Mouse (Mus musculus) left cerebral cortex, adult 2 months (tissue): ENCODE data around the gene Ate1. TPM values are rescaled to one million over a fixed set of nuclear protein-coding genes. Genes with fewer than 3 reads are reported as not detected.

Source experiments
- DNase-seq, 2 experiments: peaks; one replicate each; pipeline ENCODE4 v3.0.0; 2021 to 2022; ENCODE audit warnings: low spot score in 2 of 2, mixed read lengths in 1 of 2; ENCODE audit errors: extremely low spot score in 1 of 2
- H3K27ac ChIP-seq: fragments of 200-600 bp; 2 replicates; pipeline ENCODE4 v1.8.1; 2022
- H3K4me3 ChIP-seq: fragments of 200-600 bp; 2 replicates; pipeline ENCODE4 v1.8.1; 2022
- CTCF ChIP-seq: fragments of 200-600 bp; IDR thresholded peaks from 2 replicates; pipeline ENCODE4 v1.8.1; 2022; ENCODE audit warnings: antibody characterized with exemption, mild to moderate bottlenecking, moderate library complexity
- intact Hi-C: fragments of 180-260 bp; cut with DNase I; formaldehyde crosslinking; loops from one replicate; pipeline ENCODE4 v1.15.1; 2025
- total RNA-seq, 2 experiments: library from RNA; stranded (reverse); gene quantifications; 2 replicates each; pipeline ENCODE4 v1.2.3; 2021

The Ate1 gene
- total RNA-seq, 2 experiments from 2014 or later = 63.8 to 64.7 TPM

DNA sequence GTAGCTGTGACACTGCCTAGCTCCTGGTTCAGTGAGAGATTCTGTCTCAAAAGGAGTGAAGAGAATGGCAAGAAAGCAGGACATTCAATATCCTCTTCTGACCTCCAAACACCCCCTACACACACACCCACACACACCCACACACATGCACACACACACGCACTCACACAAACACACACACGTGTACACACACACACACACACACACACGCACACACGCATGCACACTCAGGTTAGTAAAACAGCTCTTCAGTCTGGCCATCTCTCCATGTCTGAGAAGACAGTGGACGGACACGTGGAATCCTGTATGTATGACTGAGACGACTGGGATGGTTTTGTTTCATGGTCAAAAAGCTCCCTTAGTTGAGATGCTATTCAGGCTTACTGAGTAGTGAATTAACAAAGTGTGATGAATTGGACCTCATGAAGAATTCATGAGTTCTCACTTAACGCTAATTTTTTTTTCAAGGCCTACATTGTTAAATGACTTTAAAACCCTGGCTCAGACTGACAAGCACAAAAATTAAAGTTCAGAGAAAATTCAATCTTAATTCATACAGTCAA, 134.4 kb downstream of the Ate1 start:
- Histone ChIP-seq H3K4me3 (no peak overlapping the region), H3K27ac (no peak overlapping the region; the same call in 1 of the 2 replicates)
- intact Hi-C loops = loop anchor here (5.0 kb wide), 1 partner anchor 86 kb away; no protein-coding TSS in a partner anchor
- no peak for TF ChIP-seq CTCF
- no peak for DNase-seq

DNA sequence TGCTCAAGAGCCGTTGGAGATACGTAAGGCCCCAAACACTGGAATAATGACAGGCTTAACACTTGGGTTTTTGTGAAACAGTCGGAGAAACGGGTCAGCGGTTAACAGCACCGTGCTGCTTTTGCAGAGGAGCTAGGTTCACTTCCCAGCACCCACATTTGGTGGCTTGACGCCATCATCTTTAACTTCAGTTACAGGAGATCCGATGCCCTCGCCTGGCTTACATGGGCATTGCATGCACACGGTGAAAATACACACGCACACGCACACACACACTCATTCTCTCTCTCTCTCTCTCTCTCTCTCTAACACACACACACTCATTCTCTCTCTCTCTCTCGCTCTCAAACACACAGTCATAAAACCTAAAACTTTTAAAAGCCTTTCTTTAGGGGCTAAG, 138.0 kb downstream of the Ate1 start:
- Histone ChIP-seq H3K27ac (no peak overlapping the region), H3K4me3 (no peak overlapping the region)
- intact Hi-C loops = loop anchor here (5.0 kb wide), 2 partner anchors 110 to 730 kb away; no protein-coding TSS in a partner anchor
- no peak for DNase-seq
- no peak; the same call in 1 of the 2 replicates for TF ChIP-seq CTCF

DNA sequence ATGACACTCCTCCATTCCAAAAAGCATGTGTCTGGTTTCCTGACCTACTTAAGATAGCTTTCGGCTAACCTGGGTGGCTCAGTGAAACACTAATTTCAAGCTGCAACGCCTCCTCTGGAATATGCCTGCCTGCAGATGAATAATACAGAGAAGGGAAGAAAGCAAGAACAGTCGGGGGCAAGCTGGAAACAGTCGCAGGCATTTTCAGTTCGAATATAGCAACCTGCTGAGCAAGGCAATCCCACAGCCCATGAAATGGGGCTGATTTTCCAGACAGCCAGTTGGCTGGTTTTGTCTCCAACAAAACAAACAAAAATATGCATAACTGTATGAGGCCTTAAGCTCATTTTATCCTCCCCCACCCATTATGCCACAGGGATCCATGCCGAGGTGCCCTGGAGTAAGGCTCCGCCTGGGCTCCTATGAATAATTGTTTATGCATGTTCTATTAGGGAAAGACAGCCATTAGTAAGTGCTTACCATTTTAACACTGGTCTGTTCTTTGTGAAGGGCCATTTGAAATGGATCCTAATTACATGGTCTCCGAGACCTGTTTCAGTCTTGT, 138.7 kb downstream of the Ate1 start:
- TF ChIP-seq CTCF = no peak
- H3K4me3 ChIP-seq = no peak overlapping the region
- peak in 1 of 2 experiments; percentile 30 for DNase-seq
- no peak overlapping the region; the same call in 1 of the 2 replicates for H3K27ac ChIP-seq
- intact Hi-C loops = loop anchor here (5.0 kb wide), 2 partner anchors 109 to 729 kb away; no protein-coding TSS in a partner anchor

DNA sequence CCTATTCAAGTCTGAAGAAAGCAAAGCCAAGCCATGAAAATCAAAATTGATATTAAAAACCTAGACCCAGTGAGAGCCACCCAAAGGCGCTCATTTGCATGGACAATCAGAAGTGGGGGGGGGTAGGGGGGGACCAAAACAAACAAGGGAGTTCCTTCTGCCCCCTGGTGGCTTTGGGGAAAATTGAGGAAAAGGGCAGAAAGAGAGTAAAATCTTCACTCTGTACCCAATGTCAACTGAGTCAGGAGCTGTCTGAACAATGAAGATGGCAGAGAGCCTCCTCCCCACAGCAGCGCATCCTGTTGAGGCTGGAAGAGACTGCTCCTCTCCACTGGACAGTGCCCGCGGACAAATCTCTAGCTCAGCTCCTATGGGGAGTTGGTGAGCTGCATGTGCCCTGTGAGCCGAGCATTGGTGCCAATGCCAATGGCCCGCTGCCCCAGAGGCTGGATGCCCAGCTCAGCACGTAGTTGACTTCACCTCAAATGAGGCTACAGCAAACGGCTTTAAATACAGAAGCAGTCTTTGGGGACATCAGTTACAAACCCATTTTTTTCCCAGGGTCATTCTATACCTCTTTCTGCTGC, 139.3 kb downstream of the Ate1 start:
- intact Hi-C loops = loop anchor here (5.0 kb wide), 2 partner anchors 109 to 729 kb away; no protein-coding TSS in a partner anchor
- peak; percentile 47 for TF ChIP-seq CTCF
- H3K27ac ChIP-seq = no peak overlapping the region; the same call in 1 of the 2 replicates
- no peak for DNase-seq
- no peak overlapping the region for H3K4me3 ChIP-seq

DNA sequence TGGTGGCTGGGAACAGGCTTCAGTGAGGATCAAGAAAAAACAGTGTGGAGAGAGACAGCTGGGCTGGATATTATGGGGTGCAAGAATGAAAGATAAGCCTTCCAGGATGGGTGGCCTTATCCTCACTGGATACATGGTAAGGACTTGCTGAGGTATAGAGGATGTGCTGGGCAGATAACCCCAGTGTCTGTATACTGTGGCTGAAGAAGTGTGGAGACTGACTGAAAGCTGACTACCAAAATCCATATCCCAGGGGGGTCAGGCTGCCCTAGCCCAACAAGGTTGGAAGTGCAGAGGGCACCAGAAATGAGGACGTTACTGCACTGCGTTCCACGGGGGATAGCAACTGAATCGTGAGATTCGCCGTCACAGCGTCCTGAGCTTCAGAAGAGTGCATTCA, 139.8 kb downstream of the Ate1 start:
- Histone ChIP-seq H3K4me3 (no peak overlapping the region), H3K27ac (no peak overlapping the region)
- DNase-seq = no peak
- TF ChIP-seq CTCF = no peak
- intact Hi-C loops = loop anchor here (5.0 kb wide), 2 partner anchors 108 to 728 kb away; no protein-coding TSS in a partner anchor

DNA sequence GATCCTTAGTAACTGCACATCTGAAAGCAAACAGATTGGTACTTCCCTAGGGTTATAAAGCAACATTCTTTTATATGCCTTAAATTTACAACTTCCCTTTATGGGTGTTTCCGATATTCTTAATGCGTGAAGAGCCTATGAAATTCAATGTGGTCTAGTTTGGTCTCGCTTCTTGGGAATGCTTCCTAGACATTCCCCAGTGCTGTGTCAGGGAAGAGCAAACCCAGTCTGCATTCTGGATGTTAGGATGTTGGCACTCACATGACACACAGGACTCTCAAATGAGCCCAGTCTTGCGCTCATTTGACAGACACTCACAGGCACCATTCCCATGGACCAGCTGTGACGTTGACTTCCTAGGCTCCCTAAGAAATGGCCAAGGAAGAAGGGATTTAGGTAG, 140.3 kb downstream of the Ate1 start:
- no peak overlapping the region for H3K4me3 ChIP-seq
- no peak overlapping the region for H3K27ac ChIP-seq
- DNase-seq = no peak
- TF ChIP-seq CTCF = no peak
- intact Hi-C loops = loop anchor here (5.0 kb wide), 2 partner anchors 108 to 728 kb away; no protein-coding TSS in a partner anchor

DNA sequence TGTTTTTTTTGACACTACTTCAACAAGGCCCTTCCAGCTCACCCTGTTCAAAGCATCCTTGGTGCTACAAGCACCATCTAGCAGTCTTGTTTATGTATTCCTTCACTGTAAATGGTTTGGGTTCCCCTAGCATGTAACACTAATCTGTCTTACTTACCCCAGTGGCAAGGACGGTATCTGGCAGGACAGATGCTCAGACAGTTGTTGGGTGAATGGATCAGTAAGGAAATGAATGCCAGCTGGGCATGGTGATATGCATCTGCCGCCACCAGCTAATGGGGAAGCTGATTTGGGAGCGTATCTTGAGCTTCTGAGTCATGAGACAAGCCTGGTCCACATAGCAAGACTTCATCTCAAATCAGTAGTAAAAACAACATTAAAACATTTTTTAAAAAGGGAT, 141.9 kb downstream of the Ate1 start:
- Histone ChIP-seq H3K27ac (no peak overlapping the region), H3K4me3 (no peak overlapping the region)
- no peak for DNase-seq
- intact Hi-C loops = no loop called here
- no peak for TF ChIP-seq CTCF

DNA sequence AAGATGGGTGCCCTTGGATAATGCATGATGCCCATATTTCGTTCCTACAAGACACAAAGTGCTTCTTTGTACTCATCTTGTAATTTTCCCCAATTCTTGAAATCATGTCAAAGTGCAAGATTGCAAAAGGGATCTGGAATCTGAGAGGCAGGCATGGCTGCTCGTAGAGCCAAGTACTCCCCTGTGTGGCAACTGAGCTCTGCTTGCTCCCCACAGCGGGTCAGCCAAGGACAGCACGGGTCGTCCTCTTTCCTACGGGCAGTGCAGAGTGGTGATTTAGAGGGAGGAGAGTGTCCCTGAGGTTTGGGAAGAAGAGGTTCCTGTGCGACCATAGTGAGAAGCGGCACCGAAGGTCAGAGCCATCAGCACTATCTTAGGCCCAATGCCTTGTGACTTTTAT, 145.9 kb downstream of the Ate1 start:
- H3K27ac ChIP-seq = no peak overlapping the region
- no peak for TF ChIP-seq CTCF
- DNase-seq = no peak
- intact Hi-C loops = no loop called here
- H3K4me3 ChIP-seq = no peak overlapping the region

DNA sequence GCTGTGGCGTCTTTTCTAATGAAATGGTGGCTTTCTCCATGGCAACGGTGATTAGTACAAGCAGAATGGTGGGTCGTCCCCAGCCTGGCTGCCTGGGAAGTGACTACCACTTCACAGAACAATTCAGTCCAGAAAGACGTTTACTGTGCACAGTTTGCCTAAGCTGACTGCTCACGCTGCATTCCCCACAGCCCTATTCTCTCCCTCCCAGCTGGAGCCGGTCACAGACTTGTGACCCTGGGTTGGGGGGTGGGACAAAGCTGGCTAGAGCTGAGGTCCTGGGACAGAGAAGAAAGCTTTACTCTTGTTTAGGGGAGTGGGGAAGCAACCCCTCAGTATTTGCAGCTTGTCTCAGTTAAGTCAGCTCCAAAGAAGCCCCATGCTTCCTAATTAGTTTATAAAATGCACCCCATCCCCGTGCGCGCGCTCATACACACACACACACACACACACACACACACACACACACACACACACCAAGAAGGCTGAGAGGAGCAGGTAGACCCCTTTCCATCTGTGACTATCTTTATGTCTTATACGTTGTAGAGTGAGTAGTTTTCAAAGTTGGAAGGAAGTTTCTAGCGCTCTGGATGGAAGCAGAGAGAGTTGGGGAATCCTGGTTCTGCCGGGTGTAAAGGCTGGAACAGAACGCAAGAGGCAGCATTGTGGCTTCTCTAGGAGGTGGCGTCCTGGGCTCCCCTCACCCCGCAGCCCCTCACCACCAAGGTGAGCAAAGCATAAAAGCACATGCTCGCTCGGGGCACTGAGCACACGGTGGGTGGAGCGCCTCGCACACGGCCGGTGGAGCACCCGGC, 151.1 kb downstream of the Ate1 start:
- TF ChIP-seq CTCF = peak; percentile 19
- Histone ChIP-seq H3K27ac (no peak overlapping the region), H3K4me3 (no peak overlapping the region)
- DNase-seq = no peak
- intact Hi-C loops = no loop called here

DNA sequence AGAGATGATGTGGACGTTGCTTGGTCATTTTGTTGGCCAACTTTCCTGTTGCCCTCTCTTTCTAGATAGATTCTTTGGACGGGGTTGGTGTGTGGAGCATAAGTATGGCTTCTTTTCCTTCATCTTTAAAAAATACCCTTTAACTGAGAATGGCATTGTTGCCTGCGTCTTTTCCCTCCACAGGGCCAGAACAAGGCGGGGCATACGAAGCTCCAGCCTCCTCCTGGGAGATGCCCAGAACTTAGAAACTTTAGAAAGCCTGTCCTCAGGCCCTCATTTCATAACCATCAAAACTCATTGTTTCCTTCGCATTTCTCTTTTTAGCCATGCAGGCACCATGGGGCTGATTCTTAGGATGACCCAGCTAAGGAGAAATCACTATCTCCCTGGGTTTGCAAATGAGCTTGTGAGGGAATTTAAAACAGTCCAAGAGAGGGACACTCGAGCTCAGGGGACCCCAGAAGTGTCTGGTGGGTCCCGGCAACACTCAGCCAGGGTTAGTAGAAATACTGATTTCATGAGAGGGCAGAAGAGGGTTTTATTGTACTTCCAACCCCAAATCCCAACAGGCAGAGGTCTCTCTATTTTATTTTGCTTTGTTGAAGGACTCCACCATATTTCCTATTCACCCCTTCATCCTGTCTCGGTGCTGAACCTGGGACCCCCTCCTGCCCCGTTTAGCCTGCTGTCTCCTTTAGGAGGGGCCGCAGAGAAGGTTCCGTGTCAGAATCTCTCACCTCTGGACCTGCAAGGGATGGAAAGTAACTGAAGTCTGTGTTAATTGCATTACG, 151.9 kb downstream of the Ate1 start:
- Histone ChIP-seq H3K27ac (no peak overlapping the region), H3K4me3 (no peak overlapping the region)
- no peak for DNase-seq
- no peak for TF ChIP-seq CTCF
- intact Hi-C loops = no loop called here
